Mouse (Mus musculus) embryonic facial prominence, embryonic 15.5 days (tissue): ENCODE measurements around the gene Fam227b. TPM values are rescaled to one million over a fixed set of nuclear protein-coding genes. Genes with fewer than 3 reads are reported as not detected.

ENCODE experiments used
- ATAC-seq: fragments of 200-750 bp; cut with Nextera tagmentation; 2 replicates; pipeline ENCODE4 v1.8.0; 2017; ENCODE audit warnings: low read depth, moderate TSS enrichment; ENCODE audit not compliant: insufficient number of reproducible peaks, low FRiP score, low TSS enrichment
- H3K27ac ChIP-seq: fragments of 300-500 bp; sonication (generic); replicated peaks from 2 replicates; pipeline ENCODE4 v1.5.1; 2015; ENCODE audit warnings: mild to moderate bottlenecking, inconsistent platforms
- H3K27me3 ChIP-seq: fragments of 300-500 bp; sonication (generic); 2 replicates; pipeline ENCODE4 v1.6.1; 2015; ENCODE audit warnings: inconsistent platforms
- H3K36me3 ChIP-seq: fragments of 300-500 bp; sonication (generic); 2 replicates; pipeline ENCODE4 v1.6.1; 2015; ENCODE audit warnings: mild to moderate bottlenecking, inconsistent platforms
- H3K4me1 ChIP-seq: fragments of 300-500 bp; sonication (generic); 2 replicates; pipeline ENCODE4 v1.6.1; 2015; ENCODE audit warnings: inconsistent platforms
- H3K4me2 ChIP-seq: fragments of 300-500 bp; sonication (generic); replicated peaks from 2 replicates; pipeline ENCODE4 v1.6.1; 2015; ENCODE audit warnings: mild to moderate bottlenecking, inconsistent platforms
- H3K4me3 ChIP-seq: fragments of 300-500 bp; sonication (generic); replicated peaks from 2 replicates; pipeline ENCODE4 v1.5.1; 2015; ENCODE audit warnings: mild to moderate bottlenecking, inconsistent platforms
- H3K9ac ChIP-seq: fragments of 300-500 bp; sonication (generic); 2 replicates; pipeline ENCODE4 v1.6.1; 2015; ENCODE audit warnings: inconsistent platforms
- H3K9me3 ChIP-seq: fragments of 300-500 bp; sonication (generic); replicated peaks from 2 replicates; pipeline ENCODE4 v1.6.1; 2016; ENCODE audit warnings: inconsistent platforms
- WGBS: fragments of 180-500 bp; shearing (Covaris S2); methylation state at CpG from one replicate; pipeline ENCODE4 v1.1.7; 2015; 5-methylcytosine and 5-hydroxymethylcytosine counted together
- polyA plus RNA-seq: library from polyadenylated mRNA; unstranded; fragments of >200 nt; fragmentation: Nextera tagmentation; extraction: Ambion mirVana; gene quantifications from 2 replicates; pipeline ENCODE4 v1.2.1, GENCODE M21; 2015

Gene Fam227b
- polyA plus RNA-seq, 1 experiment from 2014 or later: not detected

DNA sequence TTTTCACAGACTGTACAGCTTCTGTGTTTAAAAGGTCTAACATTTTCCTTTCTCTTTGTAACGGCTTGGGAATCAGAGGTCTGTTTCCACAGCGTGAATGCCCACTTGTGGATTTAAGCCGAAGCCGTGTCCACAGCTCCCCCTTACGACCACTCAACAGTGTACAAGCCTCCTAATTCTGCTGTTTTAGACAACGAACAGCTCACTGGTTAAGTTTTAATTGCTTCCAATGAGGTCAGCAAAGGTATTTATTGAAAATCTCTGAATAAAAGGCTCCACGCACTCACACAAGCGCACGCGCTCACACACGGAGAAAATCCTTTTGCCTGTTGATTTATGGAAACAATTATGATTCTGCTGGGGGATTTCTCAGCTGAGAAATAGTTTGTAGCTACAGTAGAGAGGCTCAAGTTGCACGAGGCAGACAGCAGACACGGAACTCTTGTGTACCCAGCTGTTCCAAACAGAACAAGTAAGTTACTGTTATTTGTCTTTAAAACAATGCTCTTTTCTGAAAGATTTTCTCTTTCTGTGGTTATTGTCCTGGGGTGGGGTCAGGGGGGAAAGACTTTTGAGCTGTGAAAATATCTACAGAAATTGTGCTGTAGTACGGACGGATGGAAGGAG lies 117.3 kb downstream of the Fam227b start, which contains the start of gene Fgf7:
Gene Fgf7, plus strand, starts transcription at position 280 of the 627 bp plus-strand sequence.
- Histone ChIP-seq H3K9me3 (no peaks in the 10 kb centered on the region), H3K4me3 (peak within 1 kb of the TSS; percentile 34), H3K4me2 (peak within 1 kb of the TSS; percentile 42), H3K4me1 (0 out of 2 replicates have a peak, but pooled peaks cover 3% of the 10 kb centered on the region), H3K27ac (peak within 1 kb of the TSS; percentile 72), H3K36me3 (no peaks in the 10 kb centered on the region), H3K27me3 (no peaks in the 10 kb centered on the region), H3K9ac (peak within 1 kb of the TSS; percentile 13; the same call in 1 of the 2 replicates)
- peak; percentile 74; the same call in 1 of the 2 replicates for ATAC-seq
- WGBS: 19% methylated on average over 15 of the region's 15 CpGs

DNA sequence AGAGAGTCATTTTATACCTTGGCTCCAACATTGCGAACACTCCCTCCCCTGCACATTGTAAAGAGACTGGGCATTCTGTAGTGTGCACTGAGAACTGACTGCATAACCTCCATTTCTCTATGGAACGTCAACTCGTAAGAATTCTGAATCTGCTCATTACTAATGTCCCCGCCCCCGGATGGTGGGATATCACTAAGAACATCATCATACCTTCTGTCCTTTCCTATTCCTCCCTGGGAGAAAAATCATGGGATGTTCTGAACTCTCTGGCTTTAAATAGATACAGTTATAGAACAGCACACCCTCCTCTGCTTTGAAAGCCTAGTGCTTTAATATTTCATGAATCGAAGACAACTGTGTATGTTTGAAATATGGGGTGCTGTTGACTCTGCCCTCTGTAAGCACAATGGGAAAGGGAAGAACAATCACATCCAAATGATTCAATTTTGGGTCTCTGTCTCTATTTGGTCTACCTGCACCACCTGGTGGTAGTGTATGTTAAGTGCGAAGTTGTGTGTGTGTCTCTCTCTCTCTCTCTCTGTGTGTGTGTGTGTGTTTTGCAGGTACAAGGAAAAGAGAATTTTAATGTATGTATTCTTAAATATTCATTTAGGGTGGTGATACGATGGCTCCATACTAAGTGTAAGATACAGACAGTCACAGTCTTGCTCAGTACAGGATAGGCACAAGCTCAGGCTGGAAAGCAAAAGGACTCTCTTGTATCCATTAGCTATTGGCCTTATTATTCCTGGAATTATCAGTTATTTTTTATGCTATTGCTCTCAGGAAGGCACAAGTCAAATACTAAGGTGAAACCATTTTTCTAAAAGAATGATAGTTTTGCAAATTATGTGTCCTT lies 118.5 kb downstream of the Fam227b start:
- Histone ChIP-seq H3K36me3 (no peaks in the 10 kb centered on the region), H3K27me3 (no peaks in the 10 kb centered on the region)
- no peak for ATAC-seq

DNA sequence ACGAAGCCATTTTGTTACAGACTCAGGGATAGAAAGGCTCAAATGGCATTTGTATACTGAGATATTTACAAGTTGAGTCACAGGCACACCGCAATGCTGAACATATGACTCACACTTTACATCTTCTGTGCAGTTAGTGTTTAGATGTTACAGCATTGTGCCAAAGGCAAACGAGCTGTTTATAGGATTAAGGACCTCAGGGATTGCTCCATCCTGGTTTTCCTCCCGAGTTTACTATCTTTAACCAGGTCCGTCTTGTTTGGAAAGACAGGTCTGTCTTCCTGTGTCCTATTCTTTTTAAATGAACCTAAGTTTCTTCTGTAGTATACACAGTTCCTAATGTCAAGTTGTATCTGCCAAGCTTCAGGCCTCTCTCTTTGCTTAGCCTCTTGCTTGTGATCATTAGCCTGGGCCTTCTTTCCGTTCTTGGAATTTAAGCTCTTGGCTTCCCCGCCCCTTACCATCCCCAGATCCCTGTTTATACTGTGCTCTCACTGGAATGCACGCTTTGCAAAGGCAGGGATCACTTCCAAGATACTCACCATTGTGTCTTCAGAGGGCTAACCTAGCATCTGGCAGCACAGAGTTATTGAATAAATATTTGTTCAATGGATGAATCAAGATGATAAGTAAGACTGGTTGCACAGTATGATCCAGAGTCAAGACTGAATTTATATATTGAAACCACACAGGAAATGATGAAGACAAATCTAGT lies 120.5 kb downstream of the Fam227b start:
- Histone ChIP-seq H3K36me3 (no peaks in the 10 kb centered on the region), H3K9me3 (no peaks in the 10 kb centered on the region), H3K4me3 (no peak overlapping the region), H3K9ac (no peak overlapping the region), H3K4me2 (no peak overlapping the region), H3K27me3 (no peaks in the 10 kb centered on the region), H3K4me1 (0 out of 2 replicates have a peak, but pooled peaks cover 3% of the 10 kb centered on the region), H3K27ac (peak overlapping the region; percentile 2; the same call in 1 of the 2 replicates)
- no peak for ATAC-seq
- WGBS: 47% methylated on average over 8 of the region's 8 CpGs

More for the DNA sequence above, 118.5 kb downstream of the Fam227b start:
- WGBS: 76% methylated on average over 8 of the region's 8 CpGs
- H3K9ac ChIP-seq: no peak overlapping the region
- H3K9me3 ChIP-seq: no peaks in the 10 kb centered on the region
- no peak overlapping the region for H3K4me3 ChIP-seq
- H3K27ac ChIP-seq: no peak overlapping the region
- 0 out of 2 replicates have a peak, but pooled peaks cover 3% of the 10 kb centered on the region for H3K4me1 ChIP-seq
- no peak overlapping the region for H3K4me2 ChIP-seq

DNA sequence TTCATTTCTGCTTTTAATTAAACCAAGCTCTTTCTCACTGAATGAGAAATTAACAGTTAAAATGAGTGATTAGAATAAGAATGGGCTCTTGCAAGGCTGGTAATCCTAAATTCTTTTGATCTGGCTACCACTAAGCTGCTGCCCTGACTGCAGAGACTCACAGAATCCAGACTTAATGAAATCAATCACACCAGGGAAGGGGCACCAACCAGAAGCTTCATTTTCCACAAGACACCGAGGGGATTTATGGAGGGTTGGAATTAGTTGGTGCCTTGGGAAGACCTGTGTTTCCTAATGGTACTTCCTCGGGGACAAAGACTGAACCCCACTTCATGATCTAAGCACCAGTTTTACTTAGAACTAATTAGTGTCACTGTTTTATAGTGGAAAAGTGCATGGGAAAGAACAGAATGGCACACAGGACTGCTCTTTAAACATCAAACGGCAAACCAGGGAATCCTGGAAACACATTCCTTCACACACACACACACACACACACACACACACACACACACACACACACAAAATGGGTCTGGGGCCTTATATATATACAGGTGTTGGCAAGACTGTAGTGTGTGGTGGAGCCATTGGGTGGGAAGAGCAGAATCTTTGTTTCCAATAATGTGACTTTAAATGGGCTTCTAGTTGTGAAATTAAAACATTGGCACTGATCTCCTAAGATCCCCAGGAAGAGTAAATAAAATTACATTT lies 135.9 kb downstream of the Fam227b start:
- ATAC-seq: no peak
- no peaks in the 10 kb centered on the region for H3K9me3 ChIP-seq
- no peak overlapping the region for H3K9ac ChIP-seq
- H3K27ac ChIP-seq: no peak overlapping the region
- 44% methylated on average over 3 of the region's 3 CpGs for WGBS
- no peaks in the 10 kb centered on the region for H3K27me3 ChIP-seq
- no peak overlapping the region for H3K4me3 ChIP-seq
- no peaks in the 10 kb centered on the region for H3K36me3 ChIP-seq
- no peaks in the 10 kb centered on the region for H3K4me1 ChIP-seq
- no peak overlapping the region for H3K4me2 ChIP-seq

DNA sequence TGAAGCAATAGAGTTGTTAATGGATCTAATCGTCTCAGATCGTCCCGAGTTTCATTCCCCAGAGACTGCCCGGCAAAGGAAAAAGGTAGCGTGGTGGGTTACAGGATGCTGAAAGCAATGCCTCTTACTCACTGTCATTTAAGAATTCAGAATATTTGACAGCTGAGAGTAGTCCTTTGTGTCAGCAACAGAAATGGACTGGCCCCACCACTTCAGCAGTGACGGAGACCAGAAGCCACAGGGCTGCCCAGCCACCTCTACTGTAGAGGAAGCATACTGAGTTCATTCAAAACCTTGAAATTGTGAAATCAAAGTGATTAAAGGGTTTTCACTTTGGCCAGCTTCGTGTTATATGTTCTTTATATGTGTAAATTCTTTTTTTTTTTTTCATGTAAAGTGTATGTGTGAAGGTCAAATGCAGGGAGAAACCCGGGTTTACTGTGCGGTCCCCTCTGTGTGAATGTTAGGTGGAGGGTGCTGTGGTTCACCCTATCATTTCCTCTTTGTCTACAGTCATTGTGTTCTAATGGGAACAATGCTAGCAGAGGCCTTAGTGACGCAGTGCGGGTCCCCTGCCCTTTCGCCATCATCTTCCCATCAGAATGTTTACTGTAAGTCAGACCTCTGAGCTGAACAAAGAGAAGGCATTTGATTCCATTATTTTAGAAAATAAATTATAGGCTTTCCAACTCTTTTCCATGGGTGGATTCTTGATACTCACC lies 136.7 kb downstream of the Fam227b start:
- Histone ChIP-seq H3K4me1 (no peaks in the 10 kb centered on the region), H3K27me3 (no peaks in the 10 kb centered on the region), H3K4me2 (no peak overlapping the region), H3K36me3 (no peaks in the 10 kb centered on the region), H3K9me3 (no peaks in the 10 kb centered on the region), H3K27ac (no peak overlapping the region), H3K4me3 (no peak overlapping the region), H3K9ac (no peak overlapping the region)
- WGBS: 44% methylated on average over 12 of the region's 12 CpGs
- ATAC-seq: no peak

DNA sequence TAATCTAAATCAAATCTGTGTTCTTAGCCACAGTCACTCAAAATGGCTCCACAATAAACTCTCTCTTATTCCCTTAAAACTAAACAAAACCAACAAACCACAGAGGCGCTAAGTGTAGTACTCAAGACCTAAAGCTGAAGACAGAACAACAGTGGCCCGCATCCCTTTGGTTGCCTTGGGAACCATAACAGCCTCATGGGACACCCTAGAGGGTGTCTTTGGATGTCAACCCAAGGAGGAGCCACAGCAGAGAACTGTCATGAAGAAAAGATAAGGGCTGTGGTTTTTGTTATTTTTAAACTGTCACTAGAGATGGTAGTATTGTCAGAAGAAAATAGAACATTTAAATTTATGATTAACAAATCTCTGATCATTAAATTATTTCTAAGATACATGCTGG lies 145.1 kb downstream of the Fam227b start:
- Histone ChIP-seq H3K9ac (no peak overlapping the region), H3K4me1 (no peaks in the 10 kb centered on the region), H3K27ac (no peak overlapping the region), H3K4me3 (no peak overlapping the region), H3K9me3 (no peaks in the 10 kb centered on the region), H3K36me3 (no peaks in the 10 kb centered on the region), H3K4me2 (no peak overlapping the region), H3K27me3 (no peaks in the 10 kb centered on the region)
- WGBS: 71% methylated on average over 2 of the region's 2 CpGs
- no peak for ATAC-seq

DNA sequence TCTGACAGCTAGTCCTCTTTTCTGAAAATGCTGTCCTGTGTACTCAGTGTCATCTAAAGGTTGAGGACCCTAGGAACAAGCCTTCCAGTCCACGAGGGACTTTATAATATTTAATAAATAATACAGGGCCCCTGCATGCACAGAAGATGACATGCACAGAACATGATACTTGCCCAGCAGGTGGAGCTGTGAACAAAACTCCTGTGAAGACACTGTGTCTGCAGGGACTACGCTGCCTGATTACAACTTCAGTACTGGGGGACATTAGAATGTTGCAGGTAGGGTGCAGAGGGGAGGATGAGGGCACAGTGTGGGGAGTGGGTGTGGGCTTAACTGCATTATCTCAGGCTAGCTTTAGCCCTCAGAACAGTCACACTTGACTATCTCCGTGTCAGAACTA lies 145.7 kb downstream of the Fam227b start:
- Histone ChIP-seq H3K27me3 (no peaks in the 10 kb centered on the region), H3K4me1 (no peaks in the 10 kb centered on the region), H3K4me2 (no peak overlapping the region), H3K36me3 (no peaks in the 10 kb centered on the region), H3K9ac (no peak overlapping the region), H3K4me3 (no peak overlapping the region), H3K27ac (no peak overlapping the region), H3K9me3 (no peaks in the 10 kb centered on the region)
- WGBS: 37% methylated on average over 3 of the region's 3 CpGs
- no peak for ATAC-seq

DNA sequence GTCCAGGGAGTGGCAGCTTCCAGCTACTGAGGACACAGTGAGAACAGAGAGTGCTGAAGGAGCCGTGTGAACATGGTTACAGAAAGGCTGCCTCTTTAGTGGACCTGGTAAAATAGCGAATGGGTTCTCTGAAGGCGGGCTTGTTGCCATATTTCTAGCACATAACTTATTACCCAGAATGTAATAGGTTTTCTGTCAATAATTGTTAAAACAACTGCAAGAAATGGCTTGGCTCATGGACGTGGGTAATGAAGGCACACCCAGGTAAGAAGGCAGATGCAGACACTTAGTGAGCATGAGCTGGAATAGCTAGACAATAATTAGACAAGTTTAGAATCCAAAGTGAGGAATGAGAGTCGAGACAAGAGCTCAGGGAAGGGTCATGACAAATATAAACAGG lies 149.5 kb downstream of the Fam227b start:
- Histone ChIP-seq H3K27me3 (no peaks in the 10 kb centered on the region), H3K4me3 (no peak overlapping the region), H3K36me3 (no peaks in the 10 kb centered on the region), H3K9me3 (no peaks in the 10 kb centered on the region), H3K27ac (no peak overlapping the region), H3K4me2 (no peak overlapping the region), H3K9ac (no peak overlapping the region), H3K4me1 (no peaks in the 10 kb centered on the region)
- WGBS: 77% methylated on average over 5 of the region's 5 CpGs
- no peak for ATAC-seq

DNA sequence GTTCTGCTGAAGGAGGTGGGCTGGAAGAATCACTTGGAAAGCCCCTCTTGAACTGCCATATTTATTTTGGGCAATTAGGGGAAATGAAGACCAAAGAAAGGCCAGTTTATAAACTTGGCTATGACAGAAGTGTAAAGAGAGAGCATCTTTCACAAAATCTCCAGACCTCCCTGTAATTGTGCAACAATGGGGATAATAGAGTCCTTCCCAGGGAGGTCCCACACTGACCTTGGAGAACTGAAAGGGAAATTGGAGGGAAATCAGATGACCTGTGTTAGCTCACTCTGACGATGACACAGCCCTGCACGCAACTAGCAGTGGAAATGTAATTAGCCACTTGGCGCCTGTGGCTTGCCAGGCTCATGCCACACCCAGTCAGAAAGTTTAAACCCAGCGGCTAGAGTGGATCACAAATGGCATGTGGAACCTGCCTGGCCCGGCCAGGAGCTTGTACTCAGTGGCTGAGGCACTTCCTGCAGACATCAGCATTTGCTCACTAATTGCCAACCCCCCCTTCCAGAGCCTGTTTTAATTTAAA lies 175.9 kb downstream of the Fam227b start:
- peaks cover 16% of the 10 kb centered on the region; the same call in 1 of the 2 replicates for H3K4me1 ChIP-seq
- H3K4me2 ChIP-seq: no peak overlapping the region
- no peaks in the 10 kb centered on the region; the same call in 1 of the 2 replicates for H3K36me3 ChIP-seq
- H3K9ac ChIP-seq: no peak overlapping the region
- H3K27ac ChIP-seq: no peak overlapping the region
- WGBS: 38% methylated on average over 5 of the region's 5 CpGs
- ATAC-seq: 0 out of 2 replicates have a peak, but pooled peaks have one; percentile 39
- H3K27me3 ChIP-seq: no peaks in the 10 kb centered on the region
- H3K9me3 ChIP-seq: no peaks in the 10 kb centered on the region
- H3K4me3 ChIP-seq: no peak overlapping the region

DNA sequence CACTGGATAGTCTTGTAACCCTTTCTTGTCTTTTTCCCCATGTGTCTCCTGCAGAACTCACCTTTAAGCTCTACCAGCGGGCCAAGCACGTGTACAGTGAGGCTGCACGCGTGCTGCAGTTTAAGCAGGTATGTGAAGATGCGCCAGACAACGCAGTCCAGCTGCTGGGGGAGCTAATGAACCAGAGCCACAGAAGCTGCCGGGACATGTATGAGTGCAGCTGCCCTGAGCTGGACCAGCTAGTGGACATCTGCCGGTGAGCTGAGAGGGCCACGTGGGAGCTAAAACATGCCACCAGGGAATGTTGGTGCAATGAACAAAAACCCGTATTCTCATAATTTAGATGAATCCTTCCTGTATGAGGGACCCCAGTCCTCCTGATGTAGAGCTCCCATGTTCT lies 176.6 kb downstream of the Fam227b start:
- Histone ChIP-seq H3K36me3 (no peaks in the 10 kb centered on the region; the same call in 1 of the 2 replicates), H3K4me2 (no peak overlapping the region), H3K9me3 (no peaks in the 10 kb centered on the region), H3K4me3 (no peak overlapping the region), H3K27ac (no peak overlapping the region), H3K27me3 (no peaks in the 10 kb centered on the region), H3K9ac (no peak overlapping the region), H3K4me1 (peaks cover 16% of the 10 kb centered on the region; the same call in 1 of the 2 replicates)
- no peak for ATAC-seq
- 92% methylated on average over 10 of the region's 10 CpGs for WGBS
